Mouse (Mus musculus): Measurements from ENCODE around the gene Mea1. TPM values are rescaled to one million over a fixed set of nuclear protein-coding genes. Genes with fewer than 3 reads are reported as not detected.

The Mea1 gene
- polyA plus RNA-seq, 1 experiment from 2014 or later: 279 TPM

DNA sequence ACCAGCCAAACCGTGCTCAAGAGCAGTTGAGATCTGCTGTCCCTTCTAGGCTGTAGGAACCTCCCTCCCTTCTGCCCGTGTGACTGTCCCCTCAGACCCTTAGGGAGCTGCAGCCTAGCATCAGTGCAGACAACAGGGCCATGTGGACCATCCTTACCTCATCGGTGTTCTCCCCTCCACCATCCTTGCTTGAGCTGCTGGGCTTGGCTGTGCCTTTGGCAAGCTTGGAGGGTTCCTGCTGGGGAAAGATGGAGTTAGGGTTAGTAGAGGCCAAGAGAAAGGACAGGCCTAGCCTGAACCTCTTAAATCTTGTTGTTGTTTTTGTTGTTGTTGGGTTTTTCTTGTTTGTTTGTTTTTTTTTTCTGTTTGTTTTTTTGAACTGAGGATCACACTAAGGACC lies 21.3 kb downstream of the Mea1 start:
- Histone ChIP-seq H3K4me1 (replicated peaks; ENCODE audit: control insufficient read depth, insufficient read depth, low read length) (peaks cover 27% of the 10 kb centered on the region), H3K36me3 (replicated peaks; ENCODE audit: control insufficient read depth, insufficient read depth) (peaks cover 25% of the 10 kb centered on the region; the same call in 1 of the 2 replicates), H3K9ac (no peak overlapping the region), H3K4me2 (replicated peaks) (no peak overlapping the region), H3K4me3 (replicated peaks; ENCODE audit: low read length) (no peak overlapping the region), H3K27ac (no peak overlapping the region), H3K27me3 (ENCODE audit: control insufficient read depth, insufficient read depth, low read length) (no peaks in the 10 kb centered on the region), H3K9me3 (ENCODE audit: control insufficient read depth, low read length) (no peaks in the 10 kb centered on the region)
- DNase-seq (ENCODE audit: low spot score) (no peak), ATAC-seq (ENCODE audit: low FRiP score) (no peak)
- 90% methylated on average over 3 of the region's 3 CpGs for WGBS

GRCm38 (mm10) chr17:46701489-46701888 lies 22.9 kb downstream of the Mea1 start:
- Histone ChIP-seq H3K27me3 (ENCODE audit: control insufficient read depth, insufficient read depth, low read length) (no peaks in the 10 kb centered on the region), H3K36me3 (replicated peaks; ENCODE audit: control insufficient read depth, insufficient read depth) (peaks cover 20% of the 10 kb centered on the region; the same call in 1 of the 2 replicates), H3K4me1 (replicated peaks; ENCODE audit: control insufficient read depth, insufficient read depth, low read length) (peaks cover 35% of the 10 kb centered on the region), H3K27ac (0 out of 2 replicates have a peak overlapping the region, but pooled peaks have one; percentile 1), H3K4me2 (replicated peaks) (no peak overlapping the region; the same call in none of the 2 replicates), H3K9ac (0 out of 2 replicates have a peak overlapping the region, but pooled peaks have one; percentile 11), H3K4me3 (replicated peaks; ENCODE audit: low read length) (no peak overlapping the region), H3K9me3 (ENCODE audit: control insufficient read depth, low read length) (no peaks in the 10 kb centered on the region)
- DNase-seq (ENCODE audit: low spot score) (no peak), ATAC-seq (ENCODE audit: low FRiP score) (no peak)
- WGBS: 79% methylated on average over 12 of the region's 12 CpGs

GRCm38 (mm10) chr17:46702100-46702499 lies 23.5 kb downstream of the Mea1 start:
- H3K27ac ChIP-seq: no peak overlapping the region
- H3K36me3 ChIP-seq (replicated peaks; ENCODE audit: control insufficient read depth, insufficient read depth): peaks cover 20% of the 10 kb centered on the region; the same call in 1 of the 2 replicates
- 90% methylated on average over 12 of the region's 12 CpGs for WGBS
- H3K9ac ChIP-seq: no peak overlapping the region
- no peak overlapping the region for H3K4me3 ChIP-seq (replicated peaks; ENCODE audit: low read length)
- H3K4me2 ChIP-seq (replicated peaks): no peak overlapping the region
- DNase-seq (ENCODE audit: low spot score) (no peak), ATAC-seq (ENCODE audit: low FRiP score) (no peak)
- H3K4me1 ChIP-seq (replicated peaks; ENCODE audit: control insufficient read depth, insufficient read depth, low read length): peaks cover 35% of the 10 kb centered on the region
- H3K27me3 ChIP-seq (ENCODE audit: control insufficient read depth, insufficient read depth, low read length): no peaks in the 10 kb centered on the region
- no peaks in the 10 kb centered on the region for H3K9me3 ChIP-seq (ENCODE audit: control insufficient read depth, low read length)

- H3K27me3 ChIP-seq (ENCODE audit: control insufficient read depth, insufficient read depth, low read length): no peaks in the 10 kb centered on the region
- no peaks in the 10 kb centered on the region for H3K9me3 ChIP-seq (ENCODE audit: control insufficient read depth, low read length)
- ATAC-seq (ENCODE audit: low FRiP score): no peak
- DNase-seq (ENCODE audit: low spot score): no peak
- H3K9ac ChIP-seq: peak overlapping the region; percentile 94
- peaks cover 20% of the 10 kb centered on the region; the same call in 1 of the 2 replicates for H3K36me3 ChIP-seq (replicated peaks; ENCODE audit: control insufficient read depth, insufficient read depth)
- WGBS: 91% methylated on average over 5 of the region's 5 CpGs
- no peak overlapping the region for H3K4me3 ChIP-seq (replicated peaks; ENCODE audit: low read length)
- H3K27ac ChIP-seq: no peak overlapping the region
- H3K4me1 ChIP-seq (replicated peaks; ENCODE audit: control insufficient read depth, insufficient read depth, low read length): peaks cover 35% of the 10 kb centered on the region
- H3K4me2 ChIP-seq (replicated peaks): peak overlapping the region; percentile 88
Observed at GRCm38 (mm10) chr17:46702506-46702905, 23.9 kb downstream of the Mea1 start.

DNA sequence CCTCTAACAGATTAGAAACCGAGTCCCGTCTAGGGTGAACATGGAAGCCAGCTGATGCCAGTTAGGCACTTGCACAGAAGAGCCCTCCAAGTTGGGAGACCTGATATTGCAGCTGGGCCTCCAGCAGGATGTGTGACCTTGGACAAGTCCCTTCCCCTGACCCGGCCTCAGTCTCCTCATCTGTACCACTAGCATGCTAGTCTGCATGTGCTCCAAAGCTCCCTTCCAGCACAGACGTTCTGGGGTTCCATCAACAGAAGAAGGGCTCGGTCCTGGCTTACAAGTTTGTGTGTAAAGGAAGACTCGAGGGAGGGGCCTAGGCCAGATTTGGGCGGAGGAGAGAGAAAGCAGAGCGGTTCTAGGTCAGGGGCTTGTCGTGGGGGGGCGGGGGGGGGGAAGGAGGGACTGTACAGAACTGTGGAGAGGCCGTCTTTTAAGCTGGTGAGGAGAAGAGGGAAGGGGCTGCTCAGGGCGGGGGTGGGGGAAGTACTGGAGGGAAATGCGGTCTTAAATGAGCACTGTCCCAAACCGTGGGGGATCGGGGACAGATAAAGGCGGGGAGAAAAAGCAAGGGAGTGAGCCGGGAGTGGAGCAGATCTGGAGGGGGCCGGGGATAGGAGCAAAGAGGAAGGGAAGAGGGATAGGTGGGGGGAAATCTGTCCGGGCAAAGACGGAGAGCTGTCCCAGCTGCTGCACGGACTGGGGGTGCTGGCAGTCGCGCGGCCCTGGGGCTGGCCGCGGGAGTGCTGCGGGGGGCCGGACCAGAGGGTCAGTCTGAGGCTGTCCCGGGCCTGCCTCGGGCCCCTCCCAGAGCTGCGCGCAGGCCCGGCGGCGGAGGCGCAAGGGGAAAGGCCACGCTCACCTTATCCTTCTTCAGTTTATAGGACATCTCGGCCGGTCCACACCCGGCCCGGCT lies 25.6 kb downstream of the Mea1 start:
- WGBS: 5% methylated on average over 34 of the region's 41 CpGs
- H3K9ac ChIP-seq: peak overlapping the region; percentile 94
- DNase-seq (ENCODE audit: low spot score) (no peak), ATAC-seq (ENCODE audit: low FRiP score) (peak; percentile 61)
- H3K9me3 ChIP-seq (ENCODE audit: control insufficient read depth, low read length): no peaks in the 10 kb centered on the region
- H3K4me2 ChIP-seq (replicated peaks): peak overlapping the region; percentile 88
- peak overlapping the region; percentile 93 for H3K27ac ChIP-seq
- no peaks in the 10 kb centered on the region for H3K27me3 ChIP-seq (ENCODE audit: control insufficient read depth, insufficient read depth, low read length)
- H3K4me3 ChIP-seq (replicated peaks; ENCODE audit: low read length): peak overlapping the region; percentile 88
- peaks cover 35% of the 10 kb centered on the region for H3K4me1 ChIP-seq (replicated peaks; ENCODE audit: control insufficient read depth, insufficient read depth, low read length)
- H3K36me3 ChIP-seq (replicated peaks; ENCODE audit: control insufficient read depth, insufficient read depth): peaks cover 5% of the 10 kb centered on the region; the same call in 1 of the 2 replicates

- Histone ChIP-seq H3K27me3 (ENCODE audit: control insufficient read depth, insufficient read depth, low read length) (no peaks in the 10 kb centered on the region), H3K4me2 (replicated peaks) (peak within 1 kb of the TSS; percentile 88), H3K4me1 (replicated peaks; ENCODE audit: control insufficient read depth, insufficient read depth, low read length) (peaks cover 35% of the 10 kb centered on the region), H3K9me3 (ENCODE audit: control insufficient read depth, low read length) (no peaks in the 10 kb centered on the region), H3K4me3 (replicated peaks; ENCODE audit: low read length) (peak within 1 kb of the TSS; percentile 88), H3K36me3 (replicated peaks; ENCODE audit: control insufficient read depth, insufficient read depth) (no peaks in the 10 kb centered on the region; the same call in 1 of the 2 replicates), H3K27ac (peak within 1 kb of the TSS; percentile 93), H3K9ac (peak within 1 kb of the TSS; percentile 94)
- WGBS: 1% methylated on average over 48 of the region's 48 CpGs
- peak; percentile 96 for ATAC-seq (ENCODE audit: low FRiP score)
- DNase-seq (ENCODE audit: low spot score): peak; percentile 98
Observed at GRCm38 (mm10) chr17:46704887-46705835, 26.6 kb downstream of the Mea1 start, which contains the start of gene Ppp2r5d. Ppp2r5d (minus strand) TSS chr17:46705111.

- ATAC-seq (ENCODE audit: low FRiP score): no peak
- no peaks in the 10 kb centered on the region for H3K9me3 ChIP-seq (ENCODE audit: control insufficient read depth, low read length)
Observed at GRCm38 (mm10) chr17:46706375-46707089, 27.9 kb downstream of the Mea1 start.

DNA sequence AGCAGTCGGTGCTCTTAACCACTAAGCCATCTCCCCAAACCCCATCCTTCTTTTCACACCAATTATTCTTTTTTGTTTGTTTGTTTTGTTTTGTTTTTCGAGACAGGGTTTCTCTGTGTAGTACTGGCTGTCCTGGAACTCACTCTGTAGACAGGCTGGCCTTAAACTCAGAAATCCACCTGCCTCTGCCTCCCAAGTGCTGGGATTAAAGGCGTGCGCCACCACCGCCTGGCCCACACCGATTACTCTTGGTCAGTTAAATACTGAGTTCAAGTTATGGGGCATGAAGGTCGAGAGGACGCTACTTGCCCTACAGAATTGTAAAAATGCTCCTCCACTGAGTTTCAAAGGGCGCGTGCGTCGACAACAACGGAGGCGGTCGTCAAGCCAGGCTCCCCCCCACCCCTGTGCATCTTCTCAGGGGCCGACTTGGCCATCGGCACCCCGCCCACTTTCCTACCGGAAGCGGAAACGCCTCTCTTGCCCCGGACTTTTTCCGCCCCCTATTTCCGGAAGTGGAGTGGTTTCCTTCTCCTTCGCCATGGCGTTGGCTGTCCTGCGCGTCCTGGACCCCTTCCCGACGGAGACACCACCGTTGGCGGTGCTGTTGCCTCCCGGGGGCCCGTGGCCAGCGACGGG lies 32.5 kb downstream of the Mea1 start, which contains the start of gene Pex6:
Gene Pex6, plus strand, starts transcription at position 505 of the 639 bp plus-strand sequence.
- Histone ChIP-seq H3K9me3 (ENCODE audit: control insufficient read depth, low read length) (no peaks in the 10 kb centered on the region), H3K36me3 (replicated peaks; ENCODE audit: control insufficient read depth, insufficient read depth) (peaks cover 23% of the 10 kb centered on the region), H3K27ac (peak within 1 kb of the TSS; percentile 83), H3K4me1 (replicated peaks; ENCODE audit: control insufficient read depth, insufficient read depth, low read length) (peaks cover 13% of the 10 kb centered on the region), H3K27me3 (ENCODE audit: control insufficient read depth, insufficient read depth, low read length) (no peaks in the 10 kb centered on the region), H3K4me3 (replicated peaks; ENCODE audit: low read length) (peak within 1 kb of the TSS; percentile 97), H3K4me2 (replicated peaks) (peak within 1 kb of the TSS; percentile 99), H3K9ac (peak within 1 kb of the TSS; percentile 88)
- peak; percentile 94 for DNase-seq (ENCODE audit: low spot score)
- WGBS: 9% methylated on average over 36 of the region's 36 CpGs
- peak; percentile 93 for ATAC-seq (ENCODE audit: low FRiP score)

More at GRCm38 (mm10) chr17:46706375-46707089, 27.9 kb downstream of the Mea1 start:
- Histone ChIP-seq H3K4me1 (replicated peaks; ENCODE audit: control insufficient read depth, insufficient read depth, low read length) (peaks cover 34% of the 10 kb centered on the region), H3K27me3 (ENCODE audit: control insufficient read depth, insufficient read depth, low read length) (no peaks in the 10 kb centered on the region), H3K36me3 (replicated peaks; ENCODE audit: control insufficient read depth, insufficient read depth) (no peaks in the 10 kb centered on the region), H3K4me3 (replicated peaks; ENCODE audit: low read length) (0 out of 2 replicates have a peak overlapping the region, but pooled peaks have one; percentile 88), H3K4me2 (replicated peaks) (peak overlapping the region; percentile 88; the same call in 1 of the 2 replicates), H3K9ac (no peak overlapping the region), H3K27ac (no peak overlapping the region)
- DNase-seq (ENCODE audit: low spot score): no peak
- 94% methylated on average over 14 of the region's 14 CpGs for WGBS

All from hindbrain, embryonic 14.5 days (tissue).